Mouse (Mus musculus): ENCODE measurements around the gene Olfr697. TPM values are rescaled to one million over a fixed set of nuclear protein-coding genes. Genes with fewer than 3 reads are reported as not detected.
"Not testable (repeated sequence)": the region's sequence is repeated elsewhere in the genome, so short reads cannot be mapped to it uniquely, and the experiment has no call there.

Olfr697 gene
- not detected in 2 replicates for polyA plus RNA-seq (2016; fragmentation: Nextera tagmentation; extraction: Ambion mirVana)

- no peaks in the 10 kb centered on the region for H3K4me1 ChIP-seq
- H3K27ac ChIP-seq = no peak within 1 kb of the TSS
- H3K9me3 ChIP-seq (replicated peaks) = no peaks in the 10 kb centered on the region
- no peak within 1 kb of the TSS for H3K9ac ChIP-seq
- no peak within 1 kb of the TSS for H3K4me3 ChIP-seq
- H3K36me3 ChIP-seq = no peaks in the 10 kb centered on the region
- ATAC-seq (ENCODE audit: low FRiP score) = no peak
- no peak within 1 kb of the TSS for H3K4me2 ChIP-seq (replicated peaks)
- WGBS = 85% methylated on average over 1 of the region's 1 CpGs
- H3K27me3 ChIP-seq = no peaks in the 10 kb centered on the region
Observed at GRCm38 (mm10) chr7:106742343-106742742, at the start of gene Olfr697. TSS of gene Olfr697 (minus strand) at chr7:106742443.

GRCm38 (mm10) chr7:106788330-106788729 lies 46.1 kb upstream of the Olfr697 start:
- H3K4me2 ChIP-seq (replicated peaks) = no peak overlapping the region
- no peak for ATAC-seq (ENCODE audit: low FRiP score)
- H3K9ac ChIP-seq = no peak overlapping the region
- no peak overlapping the region for H3K27ac ChIP-seq
- no peaks in the 10 kb centered on the region; the same call in 1 of the 2 replicates for H3K9me3 ChIP-seq (replicated peaks)
- H3K27me3 ChIP-seq = no peaks in the 10 kb centered on the region
- no peaks in the 10 kb centered on the region for H3K36me3 ChIP-seq
- H3K4me1 ChIP-seq = no peaks in the 10 kb centered on the region
- no peak overlapping the region for H3K4me3 ChIP-seq

GRCm38 (mm10) chr7:106761008-106761407 lies 18.8 kb upstream of the Olfr697 start:
- ATAC-seq (ENCODE audit: low FRiP score); H3K27ac ChIP-seq; H3K4me2 ChIP-seq (replicated peaks); H3K4me3 ChIP-seq; H3K27me3 ChIP-seq; H3K4me1 ChIP-seq; H3K36me3 ChIP-seq; H3K9me3 ChIP-seq (replicated peaks); H3K9ac ChIP-seq: not testable (repeated sequence)
- 92% methylated on average over 2 of the region's 2 CpGs for WGBS

GRCm38 (mm10) chr7:106758800-106759199 lies 16.6 kb upstream of the Olfr697 start:
- H3K36me3 ChIP-seq = no peaks in the 10 kb centered on the region
- ATAC-seq (ENCODE audit: low FRiP score) = no peak
- no peaks in the 10 kb centered on the region for H3K4me1 ChIP-seq
- no peak overlapping the region for H3K27ac ChIP-seq
- peaks cover 4% of the 10 kb centered on the region; the same call in 1 of the 2 replicates for H3K9me3 ChIP-seq (replicated peaks)
- no peak overlapping the region for H3K4me2 ChIP-seq (replicated peaks)
- H3K9ac ChIP-seq = no peak overlapping the region
- 98% methylated on average over 2 of the region's 2 CpGs for WGBS
- H3K4me3 ChIP-seq = no peak overlapping the region
- no peaks in the 10 kb centered on the region for H3K27me3 ChIP-seq

- H3K36me3 ChIP-seq = no peaks in the 10 kb centered on the region
- no peak for ATAC-seq (ENCODE audit: low FRiP score)
- no peaks in the 10 kb centered on the region; the same call in 1 of the 2 replicates for H3K9me3 ChIP-seq (replicated peaks)
- H3K4me3 ChIP-seq = no peak within 1 kb of the TSS
- H3K9ac ChIP-seq = no peak within 1 kb of the TSS
- H3K27me3 ChIP-seq = no peaks in the 10 kb centered on the region
- H3K4me1 ChIP-seq = no peaks in the 10 kb centered on the region
- H3K27ac ChIP-seq = no peak within 1 kb of the TSS
- no peak within 1 kb of the TSS for H3K4me2 ChIP-seq (replicated peaks)
Observed at GRCm38 (mm10) chr7:106755297-106755696, 13.1 kb upstream of the Olfr697 start, which contains the start of gene Olfr698. TSS of gene Olfr698 (minus strand) at chr7:106755397.

GRCm38 (mm10) chr7:106745811-106746210 lies 3.6 kb upstream of the Olfr697 start:
- H3K36me3 ChIP-seq = no peaks in the 10 kb centered on the region
- no peak overlapping the region for H3K4me3 ChIP-seq
- no peaks in the 10 kb centered on the region for H3K27me3 ChIP-seq
- no peak overlapping the region for H3K27ac ChIP-seq
- ATAC-seq (ENCODE audit: low FRiP score) = no peak
- no peaks in the 10 kb centered on the region for H3K4me1 ChIP-seq
- H3K9me3 ChIP-seq (replicated peaks) = no peaks in the 10 kb centered on the region
- H3K9ac ChIP-seq = no peak overlapping the region
- 93% methylated on average over 5 of the region's 5 CpGs for WGBS
- H3K4me2 ChIP-seq (replicated peaks) = no peak overlapping the region

- no peaks in the 10 kb centered on the region for H3K4me1 ChIP-seq
- no peaks in the 10 kb centered on the region for H3K36me3 ChIP-seq
- ATAC-seq (ENCODE audit: low FRiP score) = no peak
- H3K27me3 ChIP-seq = no peaks in the 10 kb centered on the region
- no peak overlapping the region for H3K4me3 ChIP-seq
- H3K27ac ChIP-seq = no peak overlapping the region
- H3K9ac ChIP-seq = no peak overlapping the region
- no peak overlapping the region for H3K4me2 ChIP-seq (replicated peaks)
- H3K9me3 ChIP-seq (replicated peaks) = no peaks in the 10 kb centered on the region
Observed at GRCm38 (mm10) chr7:106737028-106737427, 5.2 kb downstream of the Olfr697 start.

- no peaks in the 10 kb centered on the region for H3K4me1 ChIP-seq
- 80% methylated on average over 2 of the region's 2 CpGs for WGBS
- H3K27me3 ChIP-seq = no peaks in the 10 kb centered on the region
- ATAC-seq (ENCODE audit: low FRiP score) = no peak
- no peaks in the 10 kb centered on the region for H3K36me3 ChIP-seq
- no peak overlapping the region for H3K27ac ChIP-seq
- no peaks in the 10 kb centered on the region for H3K9me3 ChIP-seq (replicated peaks)
- H3K9ac ChIP-seq = no peak overlapping the region
- no peak overlapping the region for H3K4me2 ChIP-seq (replicated peaks)
- H3K4me3 ChIP-seq = no peak overlapping the region
Observed at GRCm38 (mm10) chr7:106733717-106734116, 8.5 kb downstream of the Olfr697 start.

GRCm38 (mm10) chr7:106725654-106726053 lies 16.6 kb downstream of the Olfr697 start:
- not testable (repeated sequence) for H3K36me3 ChIP-seq; H3K9ac ChIP-seq; H3K4me2 ChIP-seq (replicated peaks); H3K9me3 ChIP-seq (replicated peaks); H3K27ac ChIP-seq; H3K27me3 ChIP-seq; H3K4me3 ChIP-seq; ATAC-seq (ENCODE audit: low FRiP score); H3K4me1 ChIP-seq
- 86% methylated on average over 2 of the region's 2 CpGs for WGBS

- H3K4me2 ChIP-seq (replicated peaks) = no peak within 1 kb of the TSS
- H3K36me3 ChIP-seq = no peaks in the 10 kb centered on the region
- no peak within 1 kb of the TSS for H3K4me3 ChIP-seq
- no peaks in the 10 kb centered on the region for H3K4me1 ChIP-seq
- no peaks in the 10 kb centered on the region for H3K9me3 ChIP-seq (replicated peaks)
- no peaks in the 10 kb centered on the region for H3K27me3 ChIP-seq
- no peak within 1 kb of the TSS for H3K27ac ChIP-seq
- no peak for ATAC-seq (ENCODE audit: low FRiP score)
- no peak within 1 kb of the TSS for H3K9ac ChIP-seq
Observed at GRCm38 (mm10) chr7:106716296-106716695, 25.9 kb downstream of the Olfr697 start, which contains the start of gene Olfr695. TSS of gene Olfr695 (minus strand) at chr7:106716396.

GRCm38 (mm10) chr7:106711463-106711862 lies 30.8 kb downstream of the Olfr697 start:
- H3K4me3 ChIP-seq = no peak overlapping the region
- no peaks in the 10 kb centered on the region for H3K4me1 ChIP-seq
- ATAC-seq (ENCODE audit: low FRiP score) = no peak
- H3K27ac ChIP-seq = no peak overlapping the region
- WGBS = 93% methylated on average over 6 of the region's 6 CpGs
- no peak overlapping the region for H3K4me2 ChIP-seq (replicated peaks)
- no peaks in the 10 kb centered on the region for H3K36me3 ChIP-seq
- H3K9ac ChIP-seq = no peak overlapping the region
- no peaks in the 10 kb centered on the region for H3K9me3 ChIP-seq (replicated peaks)
- no peaks in the 10 kb centered on the region for H3K27me3 ChIP-seq

- 88% methylated on average over 10 of the region's 10 CpGs for WGBS
- not testable (repeated sequence) for ATAC-seq (ENCODE audit: low FRiP score); H3K27me3 ChIP-seq; H3K27ac ChIP-seq; H3K4me3 ChIP-seq; H3K36me3 ChIP-seq; H3K4me2 ChIP-seq (replicated peaks); H3K4me1 ChIP-seq; H3K9ac ChIP-seq; H3K9me3 ChIP-seq (replicated peaks)
Observed at GRCm38 (mm10) chr7:106707705-106708104, 34.5 kb downstream of the Olfr697 start.

- Histone ChIP-seq H3K4me1 (no peaks in the 10 kb centered on the region), H3K4me3 (no peak overlapping the region), H3K36me3 (no peaks in the 10 kb centered on the region), H3K9ac (no peak overlapping the region), H3K27me3 (no peaks in the 10 kb centered on the region), H3K4me2 (replicated peaks) (no peak overlapping the region), H3K27ac (no peak overlapping the region), H3K9me3 (replicated peaks) (peaks cover 12% of the 10 kb centered on the region; the same call in 1 of the 2 replicates)
- ATAC-seq (ENCODE audit: low FRiP score) = no peak
- 90% methylated on average over 1 of the region's 1 CpGs for WGBS
Observed at GRCm38 (mm10) chr7:106696891-106697290, 45.4 kb downstream of the Olfr697 start.

All from hindbrain, embryonic 12.5 days (tissue).